ENCODE assay signal across 9 mouse cellular contexts in the genomic region with DNA sequence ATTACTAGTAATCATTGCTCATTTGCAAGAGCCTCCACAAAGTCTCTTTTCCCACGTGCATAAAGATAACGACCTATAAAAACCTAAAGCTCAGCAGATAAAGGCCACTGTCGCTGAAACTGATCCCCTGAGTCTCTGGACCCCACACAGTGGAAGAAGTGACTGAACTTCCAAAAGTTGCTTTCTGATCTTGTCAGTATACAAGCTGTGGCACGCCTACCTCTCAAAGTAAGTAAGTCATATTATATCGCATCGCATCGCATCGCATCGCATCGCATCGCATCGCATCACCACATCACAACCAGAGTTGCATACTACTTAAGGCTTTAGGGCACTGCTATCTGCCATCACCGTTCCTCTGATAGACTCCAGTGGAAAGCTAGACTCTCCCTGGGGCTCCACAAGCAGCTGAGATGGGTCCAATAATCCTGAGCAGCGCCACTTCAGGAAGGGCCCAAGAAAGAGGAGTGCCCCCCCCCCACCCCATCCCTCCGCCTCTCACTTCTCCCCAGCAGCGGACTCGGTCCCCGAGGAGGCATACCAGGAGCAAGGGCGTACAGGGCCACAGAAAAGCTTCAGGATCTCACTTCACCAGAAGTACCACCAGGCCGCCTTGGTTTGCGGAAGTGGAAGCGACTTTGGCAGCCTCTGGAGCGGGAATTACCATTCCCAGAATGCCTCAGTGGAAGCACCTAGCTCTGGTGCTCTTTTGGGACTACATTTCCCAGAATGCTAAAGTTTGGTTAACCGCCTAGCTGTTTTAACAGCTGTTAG. TPM values are rescaled to one million over a fixed set of nuclear protein-coding genes. Genes with fewer than 3 reads are reported as not detected.
A peak's percentile ranks its signal among the peaks of the same experiment; 100 is the strongest.
DNase-seq lines count a peak whose midpoint lies in the region; ATAC-seq and TF ChIP-seq lines count a peak whose summit lies in the region.
"Had no signal": no experiment of that assay in that cellular context is flagged by ENCODE, and none has a peak within 500 bp of the region (broad histone marks: within the 10 kb centered on the region; RNA-seq: fewer than 3 reads in every experiment).

No protein-coding gene starts in this region.

- H3K9me3 ChIP-seq in intestine, embryonic 16.5 days (ENCODE audit: control insufficient read depth, low read length), result no peaks in the 10 kb centered on the region

- peak; percentile 96 for ATAC-seq in intestine, embryonic 16.5 days
- ATAC-seq in megakaryocyte progenitor cell, adult 5-6 weeks (replicated peaks; ENCODE audit: poor library complexity), result peak; percentile 98

- no peak for DNase-seq in thymus, adult 2 months
- no peak for DNase-seq in thymus, postnatal 4 days
- peak; percentile 72 for DNase-seq in embryo, embryonic 9.5 days (ENCODE audit: extremely low spot score)
- DNase-seq in gonadal fat pad, adult 2 months (ENCODE audit: low read depth), result peak; percentile 37
- peak; percentile 72 to 77 for DNase-seq in left cerebral cortex, postnatal 14 days (ENCODE audit: low spot score in 2 of 2)
- DNase-seq in right cerebral cortex, postnatal 14 days, result peak; percentile 62

- peak overlapping the region; percentile 63 for H3K4me3 ChIP-seq in thymus, adult 2 months (ENCODE audit: control insufficient read depth, insufficient read depth, low read length)
- peak overlapping the region; percentile 62 for H3K4me3 ChIP-seq in intestine, embryonic 16.5 days (ENCODE audit: low read length)

- H3K4me2 ChIP-seq in intestine, embryonic 16.5 days (ENCODE audit: low read depth, low read length), result peak overlapping the region; percentile 70

- no peak for TF ChIP-seq CTCF in thymus, adult 2 months (IDR thresholded peaks at IDR 0.05; ENCODE audit: borderline replicate concordance, control insufficient read depth, extremely low read depth, insufficient read depth, low read length, poor library complexity)

- no peaks in the 10 kb centered on the region for H3K27me3 ChIP-seq in thymus, adult 2 months (ENCODE audit: control insufficient read depth, insufficient read depth, low read length)
- H3K27me3 ChIP-seq in intestine, embryonic 16.5 days (replicated peaks; ENCODE audit: control insufficient read depth, insufficient read depth, low read length), result no peaks in the 10 kb centered on the region

- no peak for TF ChIP-seq POLR2A in thymus, adult 2 months (IDR thresholded peaks at IDR 0.05; ENCODE audit: control insufficient read depth, extremely low read depth, insufficient read depth, low read length, poor library complexity)

- H3K9ac ChIP-seq in intestine, embryonic 16.5 days (ENCODE audit: low read depth, low read length), result peak overlapping the region; percentile 86

- WGBS in thymus, adult 2 months, result 21% methylated on average over 24 of the region's 24 CpGs
- 13% methylated on average over 24 of the region's 24 CpGs for WGBS in intestine, embryonic 16.5 days

- H3K4me1 ChIP-seq in thymus, adult 2 months (replicated peaks; ENCODE audit: control insufficient read depth, insufficient read depth, low read length), result no peaks in the 10 kb centered on the region
- no peaks in the 10 kb centered on the region for H3K4me1 ChIP-seq in intestine, embryonic 16.5 days (ENCODE audit: control insufficient read depth, insufficient read depth, low read length)

- H3K36me3 ChIP-seq in thymus, adult 2 months (ENCODE audit: control insufficient read depth, insufficient read depth, low read length), result no peaks in the 10 kb centered on the region
- H3K36me3 ChIP-seq in intestine, embryonic 16.5 days (ENCODE audit: control insufficient read depth, insufficient read depth, low read length), result peaks cover 15% of the 10 kb centered on the region

- H3K27ac ChIP-seq in thymus, adult 2 months (ENCODE audit: control insufficient read depth, insufficient read depth, low read length), result no peak overlapping the region
- peak overlapping the region; percentile 72; the same call in 1 of the 2 replicates for H3K27ac ChIP-seq in intestine, embryonic 16.5 days (ENCODE audit: low read length)

- intact Hi-C loops in left cerebral cortex, postnatal 14 days (cut with DNase I), result loop anchor here (5.0 kb wide), 1 partner anchor 45 kb away; the partner anchor contains the start of gene Zfp108

RNA-seq across cellular contexts. Expression of gene Zfp111, which starts 3.6 kb away (rescaled TPM):
- polyA plus RNA-seq in thymus, adult 2 months (2012; rRNA removed), result 0.89 and 1.1 TPM in 2 replicates
- 3.0 and 3.6 TPM in 2 replicates for polyA plus RNA-seq in gonadal fat pad, adult 2 months (2012; rRNA removed)
- polyA plus RNA-seq in intestine, embryonic 16.5 days (2015; fragmentation: Nextera tagmentation; extraction: Ambion mirVana), result 6.7 and 8.2 TPM in 2 replicates
- total RNA-seq in left cerebral cortex, postnatal 14 days (2021), result 10 to 100 TPM in 1 of 2 experiments, 1 to 10 TPM in 1; 8.7 to 12.2 TPM
- 10.3 and 14.3 TPM in 2 replicates for total RNA-seq in megakaryocyte progenitor cell, adult 5-6 weeks (2015)
- 19.7 and 21.2 TPM in 2 replicates for total RNA-seq in megakaryocyte progenitor cell, adult 5-6 weeks (2017)
- total RNA-seq: CH12.LX had no signal

RNA-seq across cellular contexts. Expression of gene Zfp109, which starts 29.7 kb away (rescaled TPM):
- 2.3 and 2.6 TPM in 2 replicates for polyA plus RNA-seq in thymus, adult 2 months (2012; rRNA removed)
- 1.6 TPM in 2 replicates for polyA plus RNA-seq in gonadal fat pad, adult 2 months (2012; rRNA removed)
- 3.7 TPM in 2 replicates for polyA plus RNA-seq in intestine, embryonic 16.5 days (2015; fragmentation: Nextera tagmentation; extraction: Ambion mirVana)
- total RNA-seq in left cerebral cortex, postnatal 14 days (2021), result 1 to 10 TPM; 6.3 to 7.0 TPM
- 4.7 and 6.0 TPM in 2 replicates for total RNA-seq in megakaryocyte progenitor cell, adult 5-6 weeks (2015)
- total RNA-seq in megakaryocyte progenitor cell, adult 5-6 weeks (2017), result 10.3 and 11.0 TPM in 2 replicates
- total RNA-seq: CH12.LX had no signal

RNA-seq across cellular contexts. Expression of gene Zfp114, which starts 32.8 kb away (rescaled TPM):
- 0.34 and 0.40 TPM in 2 replicates for polyA plus RNA-seq in thymus, adult 2 months (2012; rRNA removed)
- 0.18 and 0.27 TPM in 2 replicates for polyA plus RNA-seq in gonadal fat pad, adult 2 months (2012; rRNA removed)
- 2.5 and 3.4 TPM in 2 replicates for polyA plus RNA-seq in intestine, embryonic 16.5 days (2015; fragmentation: Nextera tagmentation; extraction: Ambion mirVana)
- 1 to 10 TPM; 3.7 TPM for total RNA-seq in left cerebral cortex, postnatal 14 days (2021)
- total RNA-seq in megakaryocyte progenitor cell, adult 5-6 weeks (2015), result 1.9 and 2.2 TPM in 2 replicates
- 2.5 and 3.5 TPM in 2 replicates for total RNA-seq in megakaryocyte progenitor cell, adult 5-6 weeks (2017)
- total RNA-seq: CH12.LX had no signal

RNA-seq across cellular contexts. Expression of gene Zfp108, which starts 46.9 kb away (rescaled TPM):
- polyA plus RNA-seq in thymus, adult 2 months (2012; rRNA removed), result 0.34 and 0.43 TPM in 2 replicates
- polyA plus RNA-seq in gonadal fat pad, adult 2 months (2012; rRNA removed), result 1.8 and 1.9 TPM in 2 replicates
- polyA plus RNA-seq in intestine, embryonic 16.5 days (2015; fragmentation: Nextera tagmentation; extraction: Ambion mirVana), result 2.4 and 2.9 TPM in 2 replicates
- 1 to 10 TPM; 6.1 to 7.5 TPM for total RNA-seq in left cerebral cortex, postnatal 14 days (2021)
- total RNA-seq in megakaryocyte progenitor cell, adult 5-6 weeks (2015), result 1.2 and 2.1 TPM in 2 replicates
- 1.5 and 2.3 TPM in 2 replicates for total RNA-seq in megakaryocyte progenitor cell, adult 5-6 weeks (2017)
- total RNA-seq: CH12.LX had no signal

Comparison
In these comparisons a context has a peak if more than half of its experiments do, and no peak if none do; other contexts are left out.
1. DNase-seq: peak in embryo, embryonic 9.5 days (single experiment), gonadal fat pad, adult 2 months (single experiment), left cerebral cortex, postnatal 14 days (2 of 2) and right cerebral cortex, postnatal 14 days (single experiment); none in thymus, adult 2 months (single experiment) and thymus, postnatal 4 days (single experiment).